Mouse (Mus musculus) fat pad, adult 2 months (tissue): ENCODE results near the gene Tmem189.

Experiments
- DNase-seq: peaks from one replicate; pipeline ENCODE4 v3.0.0-alpha.2; 2011; ENCODE audit warnings: low read depth, low spot score; ENCODE audit errors: extremely low read depth

Tmem189 gene

GRCm38 (mm10) chr2:167596726-167597491, 92.7 kb downstream of the Tmem189 start:
- no peak for DNase-seq

DNA sequence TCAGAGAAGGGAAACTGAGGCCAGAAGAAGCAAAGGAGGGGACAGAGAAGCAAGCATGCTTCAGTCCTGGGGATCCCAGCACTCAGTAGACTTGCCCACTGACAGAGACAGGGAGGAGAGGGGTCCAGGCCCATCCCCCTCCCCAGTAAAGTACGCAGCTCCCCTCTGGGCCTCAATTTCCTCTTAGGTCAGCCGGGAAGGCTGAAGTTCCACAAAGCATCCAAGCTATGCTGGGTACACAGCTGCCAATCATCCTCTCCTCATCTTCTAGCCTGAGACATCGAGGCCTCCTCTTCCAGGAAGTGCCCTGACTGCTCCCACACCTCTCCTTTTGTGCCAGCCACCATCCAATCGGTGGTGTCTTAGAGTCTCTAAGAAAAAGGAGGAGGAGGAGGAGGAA, 93.4 kb downstream of the Tmem189 start:
- DNase-seq = no peak

GRCm38 (mm10) chr2:167595761-167596171, 93.9 kb downstream of the Tmem189 start:
- no peak for DNase-seq

GRCm38 (mm10) chr2:167594444-167594934, 95.1 kb downstream of the Tmem189 start:
- DNase-seq = no peak

GRCm38 (mm10) chr2:167593551-167594250, 95.9 kb downstream of the Tmem189 start:
- DNase-seq = no peak
